ENCODE assay signal across 23 mouse cellular contexts in the genomic region with DNA sequence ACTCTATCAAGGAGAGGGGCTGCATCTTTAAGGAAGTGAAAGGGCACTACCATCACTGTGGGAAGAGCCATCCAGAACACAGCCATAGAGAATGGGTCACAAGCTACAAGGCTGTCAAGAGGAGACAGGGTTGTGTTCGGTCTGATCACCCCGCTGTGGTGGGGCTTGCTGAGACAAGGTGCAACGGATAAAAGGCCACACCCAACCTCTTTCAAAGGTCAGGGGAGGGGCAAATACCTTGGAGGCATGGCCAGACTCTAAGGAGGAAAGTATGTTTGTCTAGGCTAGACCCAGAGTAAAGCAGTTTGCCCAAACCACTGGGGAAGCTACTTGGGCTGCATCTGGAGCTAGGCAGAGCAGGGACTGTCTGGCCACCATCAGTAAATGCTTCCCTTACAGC.
"Had no signal": no experiment of that assay in that cellular context is flagged by ENCODE, and none has a peak within 500 bp of the region (broad histone marks: within the 10 kb centered on the region; RNA-seq: fewer than 3 reads in every experiment).

No protein-coding gene starts in this region.

- H3K9me3 ChIP-seq: heart, embryonic 10.5 days; heart, embryonic 12.5 days; hindbrain, embryonic 13.5 days; hindbrain, embryonic 15.5 days; kidney, embryonic 15.5 days; limb, embryonic 13.5 days; limb, embryonic 15.5 days; liver, embryonic 12.5 days had no signal

- H3K27me3 ChIP-seq: hindbrain, embryonic 13.5 days; hindbrain, embryonic 15.5 days; kidney, embryonic 15.5 days had no signal

- H3K36me3 ChIP-seq: heart, embryonic 10.5 days; heart, embryonic 12.5 days; hindbrain, embryonic 13.5 days; hindbrain, embryonic 15.5 days; kidney, embryonic 15.5 days; limb, embryonic 13.5 days; limb, embryonic 15.5 days; liver, embryonic 12.5 days had no signal

- H3K4me1 ChIP-seq: heart, embryonic 12.5 days; limb, embryonic 13.5 days; limb, embryonic 15.5 days; liver, embryonic 12.5 days had no signal

- H3K27ac ChIP-seq: heart, embryonic 10.5 days; hindbrain, embryonic 13.5 days; hindbrain, embryonic 15.5 days; hindbrain, postnatal 0 days; kidney, embryonic 15.5 days; kidney, postnatal 0 days; limb, embryonic 13.5 days; limb, embryonic 15.5 days; liver, embryonic 12.5 days; liver, embryonic 14.5 days had no signal

- ATAC-seq: hindbrain, postnatal 0 days; intestine, embryonic 16.5 days; liver, embryonic 12.5 days had no signal

- H3K9ac ChIP-seq: heart, embryonic 12.5 days; hindbrain, embryonic 13.5 days; hindbrain, embryonic 15.5 days; kidney, embryonic 15.5 days; limb, embryonic 13.5 days; limb, embryonic 15.5 days; liver, embryonic 12.5 days; liver, embryonic 14.5 days had no signal

- DNase-seq: gastrocnemius, postnatal 14 days; gastrocnemius, postnatal 36 days; heart, adult 18-20 months; heart, postnatal 10 days; kidney, adult 11 months; kidney, adult 2 months; kidney, adult 9 months; kidney, postnatal 14 days; layer of hippocampus, adult 9-11 months; layer of hippocampus, postnatal 36 days; left cerebral cortex, postnatal 4 days had no signal

- H3K4me3 ChIP-seq: heart, embryonic 10.5 days; heart, embryonic 12.5 days; hindbrain, embryonic 13.5 days; hindbrain, embryonic 15.5 days; kidney, embryonic 15.5 days; limb, embryonic 13.5 days; limb, embryonic 15.5 days; liver, embryonic 12.5 days had no signal
